Mouse (Mus musculus): ENCODE results near the gene Isca1. TPM values are rescaled to one million over a fixed set of nuclear protein-coding genes. Genes with fewer than 3 reads are reported as not detected.
"Not testable (repeated sequence)": the region's sequence is repeated elsewhere in the genome, so short reads cannot be mapped to it uniquely, and the experiment has no call there.

Isca1 gene
- total and polyA plus RNA-seq, 2 experiments from 2014 or later: 87.8 to 154 TPM

- Histone ChIP-seq H3K27ac (ENCODE audit: low read depth, low read length) (no peak overlapping the region), H3K9me3 (ENCODE audit: low read length) (no peaks in the 10 kb centered on the region), H3K9ac (no peak overlapping the region), H3K4me3 (ENCODE audit: low read depth, low read length) (no peak overlapping the region), H3K4me2 (ENCODE audit: low read depth) (no peak overlapping the region), H3K36me3 (ENCODE audit: insufficient read depth) (peaks cover 91% of the 10 kb centered on the region), H3K27me3 (ENCODE audit: insufficient read depth, low read length) (no peaks in the 10 kb centered on the region), H3K4me1 (ENCODE audit: insufficient read depth) (no peaks in the 10 kb centered on the region)
- ATAC-seq: no peak
- 95% methylated on average over 9 of the region's 9 CpGs for WGBS
- no peak for TF ChIP-seq CTCF (IDR thresholded peaks at IDR 0.05; ENCODE audit: low read depth)
- DNase-seq: no peak
Measured at GRCm38 (mm10) chr13:59796466-59796848, 26.8 kb upstream of the Isca1 start.

- no peak overlapping the region for H3K27ac ChIP-seq (ENCODE audit: low read depth, low read length)
- H3K36me3 ChIP-seq (ENCODE audit: insufficient read depth): peaks cover 91% of the 10 kb centered on the region
- no peaks in the 10 kb centered on the region for H3K27me3 ChIP-seq (ENCODE audit: insufficient read depth, low read length)
- no peaks in the 10 kb centered on the region for H3K9me3 ChIP-seq (ENCODE audit: low read length)
- ATAC-seq: no peak
- H3K9ac ChIP-seq: no peak overlapping the region
- no peak for DNase-seq
- no peaks in the 10 kb centered on the region for H3K4me1 ChIP-seq (ENCODE audit: insufficient read depth)
- no peak overlapping the region for H3K4me2 ChIP-seq (ENCODE audit: low read depth)
- no peak overlapping the region for H3K4me3 ChIP-seq (ENCODE audit: low read depth, low read length)
- TF ChIP-seq CTCF (IDR thresholded peaks at IDR 0.05; ENCODE audit: low read depth): no peak
- 94% methylated on average over 6 of the region's 6 CpGs for WGBS
Measured at GRCm38 (mm10) chr13:59795807-59796465, 26.3 kb upstream of the Isca1 start.

DNA sequence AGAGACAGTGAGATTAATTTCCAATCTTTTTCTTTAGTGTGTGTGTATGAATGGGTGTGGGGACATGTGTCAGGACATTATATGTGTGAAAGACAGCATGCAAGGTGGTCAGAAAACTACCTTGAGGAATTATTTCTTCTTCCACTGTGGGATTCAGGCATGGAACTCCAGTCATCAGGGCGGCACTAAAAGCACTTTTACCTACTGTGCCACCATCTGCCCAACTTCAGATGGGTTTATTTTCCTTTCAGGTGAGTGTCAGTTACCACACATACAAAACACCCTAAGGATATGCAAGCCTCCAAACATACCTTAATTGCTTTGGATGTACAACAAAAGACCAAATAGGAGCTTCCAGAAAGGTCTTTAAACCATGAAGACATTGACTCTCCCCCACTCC is 25.2 kb upstream of the Isca1 start:
- Histone ChIP-seq H3K27me3 (ENCODE audit: insufficient read depth, low read length) (no peaks in the 10 kb centered on the region), H3K36me3 (ENCODE audit: insufficient read depth) (peaks cover 88% of the 10 kb centered on the region), H3K4me3 (ENCODE audit: low read depth, low read length) (no peak overlapping the region), H3K4me2 (ENCODE audit: low read depth) (no peak overlapping the region), H3K27ac (ENCODE audit: low read depth, low read length) (no peak overlapping the region), H3K9me3 (ENCODE audit: low read length) (no peaks in the 10 kb centered on the region), H3K9ac (no peak overlapping the region), H3K4me1 (ENCODE audit: insufficient read depth) (no peaks in the 10 kb centered on the region)
- no peak for DNase-seq
- 97% methylated on average over 1 of the region's 1 CpGs for WGBS
- ATAC-seq: no peak
- no peak for TF ChIP-seq CTCF (IDR thresholded peaks at IDR 0.05; ENCODE audit: low read depth)

GRCm38 (mm10) chr13:59782145-59782544 is 12.5 kb upstream of the Isca1 start, which contains the start of gene Gm49354:
TSS of gene Gm49354 (minus strand) at chr13:59782245.
- H3K4me1 ChIP-seq (ENCODE audit: insufficient read depth): no peaks in the 10 kb centered on the region
- no peak for ATAC-seq
- no peaks in the 10 kb centered on the region for H3K9me3 ChIP-seq (ENCODE audit: low read length)
- no peaks in the 10 kb centered on the region for H3K27me3 ChIP-seq (ENCODE audit: insufficient read depth, low read length)
- TF ChIP-seq CTCF (IDR thresholded peaks at IDR 0.05; ENCODE audit: low read depth): no peak
- H3K9ac ChIP-seq: no peak within 1 kb of the TSS
- H3K4me2 ChIP-seq (ENCODE audit: low read depth): no peak within 1 kb of the TSS
- H3K27ac ChIP-seq (ENCODE audit: low read depth, low read length): no peak within 1 kb of the TSS
- no peak for DNase-seq
- 96% methylated on average over 7 of the region's 7 CpGs for WGBS
- H3K4me3 ChIP-seq (ENCODE audit: low read depth, low read length): no peak within 1 kb of the TSS
- H3K36me3 ChIP-seq (ENCODE audit: insufficient read depth): peaks cover 94% of the 10 kb centered on the region

DNA sequence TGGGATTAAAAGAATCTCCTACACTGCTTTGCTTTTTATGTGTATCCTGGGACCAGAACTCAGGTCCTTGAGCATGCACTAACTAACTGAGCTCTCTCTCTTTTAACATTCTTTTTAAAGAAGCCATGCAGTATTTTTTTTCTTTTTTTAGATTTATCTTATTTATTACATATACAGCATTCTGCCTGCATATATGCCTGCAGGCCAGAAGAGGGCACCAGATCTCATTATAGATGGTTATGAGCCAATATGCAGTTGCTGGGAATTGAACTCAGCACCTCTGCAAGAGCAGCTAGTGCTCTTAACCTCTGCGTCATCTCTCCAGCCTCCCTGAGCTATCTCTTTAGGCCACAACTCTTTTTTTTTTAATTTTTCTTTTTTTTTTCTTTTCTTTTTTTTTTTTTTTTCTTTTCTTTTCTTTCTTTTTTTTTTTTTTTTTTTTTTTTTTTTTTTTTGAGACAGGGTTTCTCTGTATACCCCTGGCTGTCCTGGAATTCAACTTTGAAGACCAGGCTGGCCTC is 10.2 kb upstream of the Isca1 start:
- not testable (repeated sequence) for H3K4me2 ChIP-seq (ENCODE audit: low read depth); H3K9me3 ChIP-seq (ENCODE audit: low read length); H3K9ac ChIP-seq; H3K4me1 ChIP-seq (ENCODE audit: insufficient read depth); DNase-seq; H3K27ac ChIP-seq (ENCODE audit: low read depth, low read length); H3K27me3 ChIP-seq (ENCODE audit: insufficient read depth, low read length); ATAC-seq; H3K4me3 ChIP-seq (ENCODE audit: low read depth, low read length)
- H3K36me3 ChIP-seq (ENCODE audit: insufficient read depth): peaks cover 91% of the 10 kb centered on the region
- peak; percentile 29; the same call in 1 of the 2 replicates for TF ChIP-seq CTCF (IDR thresholded peaks at IDR 0.05; ENCODE audit: low read depth)
- WGBS: 97% methylated on average over 1 of the region's 1 CpGs

- 90% methylated on average over 4 of the region's 4 CpGs for WGBS
- no peaks in the 10 kb centered on the region for H3K9me3 ChIP-seq (ENCODE audit: low read length)
- TF ChIP-seq CTCF (IDR thresholded peaks at IDR 0.05; ENCODE audit: low read depth): peak; percentile 30; the same call in 1 of the 2 replicates
- H3K27me3 ChIP-seq (ENCODE audit: insufficient read depth, low read length): no peaks in the 10 kb centered on the region
- H3K4me1 ChIP-seq (ENCODE audit: insufficient read depth): no peaks in the 10 kb centered on the region
- H3K4me2 ChIP-seq (ENCODE audit: low read depth): no peak overlapping the region
- H3K27ac ChIP-seq (ENCODE audit: low read depth, low read length): no peak overlapping the region
- H3K36me3 ChIP-seq (ENCODE audit: insufficient read depth): peaks cover 87% of the 10 kb centered on the region
- DNase-seq: peak; percentile 6
- no peak; the same call in 1 of the 2 replicates for ATAC-seq
- H3K9ac ChIP-seq: no peak overlapping the region
- H3K4me3 ChIP-seq (ENCODE audit: low read depth, low read length): no peak overlapping the region
Measured at GRCm38 (mm10) chr13:59779213-59779612, 9.6 kb upstream of the Isca1 start.

GRCm38 (mm10) chr13:59775168-59775567 is 5.6 kb upstream of the Isca1 start:
- H3K27me3 ChIP-seq (ENCODE audit: insufficient read depth, low read length): no peaks in the 10 kb centered on the region
- 79% methylated on average over 3 of the region's 3 CpGs for WGBS
- no peak overlapping the region for H3K4me3 ChIP-seq (ENCODE audit: low read depth, low read length)
- H3K36me3 ChIP-seq (ENCODE audit: insufficient read depth): peaks cover 56% of the 10 kb centered on the region
- ATAC-seq: no peak
- H3K27ac ChIP-seq (ENCODE audit: low read depth, low read length): no peak overlapping the region
- no peak overlapping the region for H3K9ac ChIP-seq
- no peaks in the 10 kb centered on the region for H3K9me3 ChIP-seq (ENCODE audit: low read length)
- peaks cover 7% of the 10 kb centered on the region; the same call in 1 of the 2 replicates for H3K4me1 ChIP-seq (ENCODE audit: insufficient read depth)
- DNase-seq: no peak
- no peak overlapping the region for H3K4me2 ChIP-seq (ENCODE audit: low read depth)
- no peak for TF ChIP-seq CTCF (IDR thresholded peaks at IDR 0.05; ENCODE audit: low read depth)

Data from forebrain, postnatal 0 days (tissue).